Mouse (Mus musculus) cerebellum, postnatal 14 days (tissue): ENCODE results near the gene Prg4.

Experiments
- DNase-seq, 2 experiments: peaks; one replicate each; pipeline ENCODE4 v3.0.0; 2021; ENCODE audit warnings: mixed read lengths in 2 of 2

The Prg4 gene

GRCm38 (mm10) chr1:150403914-150404313 is 62.1 kb downstream of the Prg4 start:
- DNase-seq, result no peak
